ENCODE assay signal across 31 mouse cellular contexts in the genomic region with DNA sequence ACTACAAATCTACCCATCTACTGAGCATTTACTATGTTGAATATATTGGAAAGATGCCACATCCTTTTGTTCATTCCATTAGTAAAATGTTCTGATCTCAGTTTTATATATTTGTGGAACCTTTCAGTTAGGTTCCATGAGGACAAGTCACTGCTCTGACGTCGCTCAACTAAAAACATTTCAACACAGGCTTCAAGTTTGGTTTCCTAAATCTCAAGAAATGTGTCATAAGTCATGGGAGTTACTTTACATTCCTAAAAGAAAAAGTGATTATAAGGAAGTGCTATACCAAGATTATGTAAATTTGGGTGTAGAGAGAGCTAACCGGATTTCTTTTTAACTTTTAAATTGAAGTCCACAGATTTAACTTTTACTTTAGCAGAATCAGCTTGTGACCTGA. TPM values are rescaled to one million over a fixed set of nuclear protein-coding genes. Genes with fewer than 3 reads are reported as not detected.
"Had no signal": no experiment of that assay in that cellular context is flagged by ENCODE, and none has a peak within 500 bp of the region (broad histone marks: within the 10 kb centered on the region; RNA-seq: fewer than 3 reads in every experiment).

No protein-coding gene starts in this region.

- H3K27ac ChIP-seq: kidney, postnatal 0 days; limb, embryonic 12.5 days; limb, embryonic 15.5 days; liver, embryonic 14.5 days; midbrain, embryonic 10.5 days; midbrain, embryonic 13.5 days; stomach, postnatal 0 days had no signal

- H3K9ac ChIP-seq: limb, embryonic 12.5 days; limb, embryonic 15.5 days; liver, embryonic 14.5 days; liver, postnatal 0 days; lung, embryonic 14.5 days; midbrain, embryonic 13.5 days had no signal

- H3K4me1 ChIP-seq: limb, embryonic 12.5 days; limb, embryonic 15.5 days; midbrain, embryonic 10.5 days; midbrain, embryonic 13.5 days had no signal

- ATAC-seq: liver, postnatal 0 days; midbrain, embryonic 13.5 days; midbrain, embryonic 16.5 days had no signal

- DNase-seq: kidney, adult 2 months; kidney, postnatal 25 days; layer of hippocampus, postnatal 36 days; left cerebral cortex, postnatal 4 days; liver, postnatal 0 days; lung, embryonic 14.5 days; lung, postnatal 14 days; lung, postnatal 4 days; right cerebral cortex, adult 18-20 months; right cerebral cortex, postnatal 14 days; right cerebral cortex, postnatal 4 days; thymus, adult 2 months; thymus, postnatal 14 days; thymus, postnatal 4 days had no signal

- H3K4me3 ChIP-seq: limb, embryonic 12.5 days; limb, embryonic 15.5 days; megakaryocyte, embryonic 14.5 days; midbrain, embryonic 10.5 days; midbrain, embryonic 13.5 days had no signal

- H3K4me2 ChIP-seq: limb, embryonic 12.5 days; limb, embryonic 15.5 days; liver, embryonic 11.5 days; lung, embryonic 14.5 days; midbrain, embryonic 13.5 days had no signal

- H3K9me3 ChIP-seq: limb, embryonic 12.5 days; limb, embryonic 15.5 days; megakaryocyte, embryonic 14.5 days; midbrain, embryonic 10.5 days; midbrain, embryonic 13.5 days had no signal

- H3K27me3 ChIP-seq: limb, embryonic 12.5 days; limb, embryonic 15.5 days; megakaryocyte, embryonic 14.5 days; midbrain, embryonic 13.5 days had no signal

- H3K36me3 ChIP-seq: limb, embryonic 12.5 days; limb, embryonic 15.5 days; midbrain, embryonic 10.5 days; midbrain, embryonic 13.5 days had no signal

RNA-seq across cellular contexts. Expression of gene Clec9a, which starts 27.4 kb away (rescaled TPM):
- total RNA-seq: layer of hippocampus, adult 8-10 months; layer of hippocampus, postnatal 10 days; layer of hippocampus, postnatal 36 days; left cerebral cortex, postnatal 14 days; left cerebral cortex, postnatal 4 days had no signal

RNA-seq across cellular contexts. Expression of gene Clec1b, which starts 38.9 kb away (rescaled TPM):
- total RNA-seq: layer of hippocampus, postnatal 36 days had no signal

RNA-seq across cellular contexts. Expression of gene Clec12b, which starts 50.4 kb away (rescaled TPM):
- total RNA-seq: layer of hippocampus, adult 8-10 months; layer of hippocampus, postnatal 10 days; layer of hippocampus, postnatal 36 days; left cerebral cortex, adult 8-10 months; left cerebral cortex, postnatal 14 days; left cerebral cortex, postnatal 4 days had no signal
- polyA plus RNA-seq: kidney, embryonic 14.5 days; limb, embryonic 12.5 days; limb, embryonic 15.5 days; liver, embryonic 11.5 days; midbrain, embryonic 10.5 days; neural tube, embryonic 11.5 days; stomach, embryonic 14.5 days; stomach, postnatal 0 days; thymus, adult 2 months had no signal
